Mouse (Mus musculus) inflammation-experienced regulatory T-cells, adult 6 months (primary cell): ENCODE measurements around the gene Ebi3. TPM values are rescaled to one million over a fixed set of nuclear protein-coding genes. Genes with fewer than 3 reads are reported as not detected.

Source experiments
- ATAC-seq: one replicate; pipeline ENCODE4 v1.8.0; 2017
- polyA plus RNA-seq, 3 experiments: library from polyadenylated mRNA; unstranded; fragments of 100-300 nt; shearing (Covaris generic); gene quantifications; one replicate each; pipeline ENCODE4 v1.2.1; 2017

Gene Ebi3
- polyA plus RNA-seq, 3 experiments from 2014 or later: 50.3 to 70.8 (median 50.4) TPM

GRCm38 (mm10) chr17:56005415-56006061 is 53.1 kb downstream of the Ebi3 start, which contains the start of the genes Stap2 and Mpnd:
Stap2 (minus strand) TSS chr17:56005584.
Mpnd (plus strand) TSS chr17:56005711.
- ATAC-seq: no peak

Other genes starting within 250 kb of the Ebi3 start
- 10 to 100 TPM; 16.9 to 26.4 (median 18.6) TPM for gene Pot1b, start 240.0 kb upstream of the Ebi3 start, polyA plus RNA-seq
- under 1 TPM in 1 of 3 experiments, not detected in 2; 0.60 TPM for gene Adgre4, start 202.7 kb upstream of the Ebi3 start, polyA plus RNA-seq
- 10 to 100 TPM; 13.0 to 18.7 (median 15.8) TPM for gene Zfp119a, start 73.7 kb upstream of the Ebi3 start, polyA plus RNA-seq
- 10 to 100 TPM; 26.9 to 35.6 (median 29.1) TPM for gene Zfp959, start 60.5 kb upstream of the Ebi3 start, polyA plus RNA-seq
- gene Zfp119b, start 3.1 kb upstream of the Ebi3 start, polyA plus RNA-seq: 10 to 100 TPM in 2 of 3 experiments, 1 to 10 TPM in 1; 8.1 to 20.3 (median 17.7) TPM
- gene Yju2, start 6.5 kb downstream of the Ebi3 start, polyA plus RNA-seq: 10 to 100 TPM; 25.6 to 36.5 (median 33.0) TPM
- under 1 TPM in 1 of 3 experiments, not detected in 2; 0.40 TPM for gene Shd, start 17.8 kb downstream of the Ebi3 start, polyA plus RNA-seq
- gene Fsd1, start 33.9 kb downstream of the Ebi3 start, polyA plus RNA-seq: under 1 TPM in 1 of 3 experiments, not detected in 2; 0.98 TPM
- under 1 TPM in 1 of 3 experiments, not detected in 2; 0.30 TPM for gene Stap2, start 52.9 kb downstream of the Ebi3 start, polyA plus RNA-seq
- 10 to 100 TPM in 2 of 3 experiments, 1 to 10 TPM in 1; 8.3 to 24.2 (median 17.4) TPM for gene Mpnd, start 53.1 kb downstream of the Ebi3 start, polyA plus RNA-seq
- gene Sh3gl1, start 84.0 kb downstream of the Ebi3 start, polyA plus RNA-seq: 10 to 100 TPM; 86.9 to 93.6 (median 91.6) TPM
- gene Chaf1a, start 87.8 kb downstream of the Ebi3 start, polyA plus RNA-seq: 1 to 10 TPM in 2 of 3 experiments, under 1 TPM in 1; 0.63 to 3.6 (median 1.3) TPM
- gene Ubxn6, start 122.4 kb downstream of the Ebi3 start, polyA plus RNA-seq: 10 to 100 TPM; 28.7 to 41.6 (median 34.2) TPM
- gene Hdgfl2, start 127.0 kb downstream of the Ebi3 start, polyA plus RNA-seq: 10 to 100 TPM; 32.5 to 58.6 (median 40.3) TPM
- under 1 TPM in 1 of 3 experiments, not detected in 2; 0.09 TPM for gene Plin4, start 157.2 kb downstream of the Ebi3 start, polyA plus RNA-seq
- under 1 TPM in 1 of 3 experiments, not detected in 2; 0.16 TPM for gene Plin5, start 165.0 kb downstream of the Ebi3 start, polyA plus RNA-seq
- not detected for gene Lrg1, start 169.4 kb downstream of the Ebi3 start, polyA plus RNA-seq
- gene Sema6b, start 187.7 kb downstream of the Ebi3 start, polyA plus RNA-seq: under 1 TPM in 1 of 3 experiments, not detected in 2; 0.13 TPM
- 10 to 100 TPM; 29.8 to 39.7 (median 37.9) TPM for gene Tnfaip8l1, start 209.8 kb downstream of the Ebi3 start, polyA plus RNA-seq
- gene Mydgf, start 231.3 kb downstream of the Ebi3 start, polyA plus RNA-seq: 10 to 100 TPM; 53.3 to 65.6 (median 59.5) TPM